Mouse (Mus musculus) urinary bladder, adult 18-20 months (tissue): ENCODE data around the gene Hoxa1.

Experiments used
- DNase-seq, 2 experiments: peaks; one replicate each; pipeline ENCODE4 v3.0.0; 2022; ENCODE audit warnings: low spot score in 2 of 2, mixed read lengths in 2 of 2

Hoxa1 gene

GRCm38 (mm10) chr6:52171331-52171730 lies 13.2 kb upstream of the Hoxa1 start:
- no peak for DNase-seq

- DNase-seq: no peak
These were observed 12.7 kb upstream of the Hoxa1 start for GRCm38 (mm10) chr6:52170898-52171223.

- no peak for DNase-seq
These were observed 12.2 kb upstream of the Hoxa1 start for GRCm38 (mm10) chr6:52170166-52170897.

- no peak for DNase-seq
These were observed 11.5 kb upstream of the Hoxa1 start for GRCm38 (mm10) chr6:52169499-52170165.

GRCm38 (mm10) chr6:52168191-52169055 lies 10.3 kb upstream of the Hoxa1 start:
- no peak for DNase-seq

- no peak for DNase-seq
These were observed 9.6 kb upstream of the Hoxa1 start for GRCm38 (mm10) chr6:52167736-52168161.

GRCm38 (mm10) chr6:52167176-52167575 lies 9.1 kb upstream of the Hoxa1 start:
- DNase-seq: no peak

- no peak for DNase-seq
These were observed 8.4 kb upstream of the Hoxa1 start for GRCm38 (mm10) chr6:52166431-52167077.

- DNase-seq: no peak
These were observed 7.6 kb upstream of the Hoxa1 start for GRCm38 (mm10) chr6:52165441-52166370.

- no peak for DNase-seq
These were observed 6.7 kb upstream of the Hoxa1 start, which contains the start of gene Hoxa2 for GRCm38 (mm10) chr6:52164626-52165440. TSS of gene Hoxa2 (minus strand) at chr6:52164831.

- no peak for DNase-seq
These were observed 6.0 kb upstream of the Hoxa1 start for GRCm38 (mm10) chr6:52164051-52164625.

GRCm38 (mm10) chr6:52163366-52164031 lies 5.4 kb upstream of the Hoxa1 start:
- DNase-seq: no peak

- DNase-seq: no peak
These were observed 4.7 kb upstream of the Hoxa1 start for GRCm38 (mm10) chr6:52162611-52163365.

GRCm38 (mm10) chr6:52162093-52162380 lies 3.9 kb upstream of the Hoxa1 start:
- DNase-seq: no peak

GRCm38 (mm10) chr6:52161336-52162092 lies 3.4 kb upstream of the Hoxa1 start:
- no peak for DNase-seq

- DNase-seq: peak in 1 of 2 experiments; percentile 63
These were observed 2.6 kb upstream of the Hoxa1 start for GRCm38 (mm10) chr6:52160511-52161335.

- no peak for DNase-seq
These were observed 1.9 kb upstream of the Hoxa1 start for GRCm38 (mm10) chr6:52159979-52160378.
